Mouse (Mus musculus): ENCODE results near the gene Dnajb11.

GRCm38 (mm10) chr16:22848331-22848730 is 9.3 kb upstream of the Dnajb11 start:
- no peak for TF ChIP-seq CTCF (IDR thresholded peaks at IDR 0.05; ENCODE audit: low read depth, low read length)
- TF ChIP-seq EP300 (IDR thresholded peaks at IDR 0.05; ENCODE audit: insufficient read depth, low read depth, low read length): no peak
- TF ChIP-seq POLR2A (IDR thresholded peaks at IDR 0.05; ENCODE audit: insufficient read depth, low read length): no peak
